Mouse (Mus musculus) CH12.LX (cell line): ENCODE measurements around the gene Trp53bp2. TPM values are rescaled to one million over a fixed set of nuclear protein-coding genes. Genes with fewer than 3 reads are reported as not detected.

Source experiments
- DNase-seq: peaks from one replicate; pipeline ENCODE4 v3.0.0-alpha.2; 2013; ENCODE audit errors: extremely low read depth
- H3K27ac ChIP-seq: 2 replicates; pipeline ENCODE4 v1.5.1; 2012; ENCODE audit warnings: low read depth, mild to moderate bottlenecking, control low read depth, moderate library complexity; ENCODE audit not compliant: insufficient read depth
- H3K27me3 ChIP-seq: replicated peaks from 2 replicates; pipeline ENCODE3; 2012; ENCODE audit warnings: inconsistent platforms
- H3K36me3 ChIP-seq, 2 experiments: replicated peaks in 1 of 2; 2 replicates each; pipeline versions ENCODE3 to v1.6.1; 2012; ENCODE audit warnings: inconsistent platforms in 1 of 2, low read length in 1 of 2, mild to moderate bottlenecking in 1 of 2, mixed read lengths in 1 of 2, moderate library complexity in 1 of 2; ENCODE audit not compliant: control insufficient read depth in 1 of 2, insufficient read depth in 1 of 2
- H3K4me1 ChIP-seq, 2 experiments: 2 replicates each; pipeline ENCODE4 v1.6.1; 2012; ENCODE audit warnings: inconsistent platforms in 1 of 2, moderate library complexity in 1 of 2; ENCODE audit not compliant: insufficient read depth in 2 of 2, control insufficient read depth in 1 of 2
- H3K4me2 ChIP-seq: 2 replicates; pipeline ENCODE4 v1.6.1; 2012; ENCODE audit warnings: low read depth, mild to moderate bottlenecking, control low read depth; ENCODE audit not compliant: poor library complexity, insufficient read depth, severe bottlenecking
- H3K4me3 ChIP-seq, 3 experiments: fragments of 150-350 bp in 1 of 3; sonication (generic) in 1 of 3; replicated peaks in 1 of 3; 2 replicates each; pipeline versions ENCODE3 to v1.5.1; 2011 to 2012; ENCODE audit warnings: low read depth in 2 of 3, low read length in 2 of 3, mild to moderate bottlenecking in 2 of 3, moderate library complexity in 2 of 3, control low read depth in 1 of 3, improper control_type of control experiment in 1 of 3, inconsistent platforms in 1 of 3, mixed read lengths in 1 of 3; ENCODE audit not compliant: poor library complexity in 1 of 3
- H3K79me2 ChIP-seq: replicated peaks from 2 replicates; pipeline ENCODE4 v1.6.1; 2012; ENCODE audit warnings: mild to moderate bottlenecking, moderate library complexity; ENCODE audit not compliant: control insufficient read depth, poor library complexity, insufficient read depth, severe bottlenecking; ENCODE audit errors: extremely low read depth
- H3K9ac ChIP-seq: 2 replicates; pipeline ENCODE4 v1.6.1; 2012; ENCODE audit warnings: low read depth, mild to moderate bottlenecking, control low read depth, moderate library complexity; ENCODE audit not compliant: insufficient read depth
- H3K9me3 ChIP-seq: replicated peaks from 2 replicates; pipeline ENCODE3; 2012; ENCODE audit warnings: low read length, inconsistent platforms, mixed read lengths
- CHD1 ChIP-seq: IDR thresholded peaks from 2 replicates; pipeline ENCODE4 v1.6.1; 2012; ENCODE audit warnings: low read depth, low read length, improper control_type of control experiment, inconsistent platforms
- CHD2 ChIP-seq: IDR thresholded peaks from 2 replicates; pipeline ENCODE4 v1.6.1; 2011; ENCODE audit warnings: low read length, improper control_type of control experiment
- CTCF ChIP-seq, 2 experiments: IDR thresholded peaks in 1 of 2; conservative IDR thresholded peaks in 1 of 2; 2 replicates each; pipeline ENCODE4 v1.5.1; 2011 to 2012; ENCODE audit warnings: low read depth in 2 of 2, low read length in 2 of 2, improper control_type of control experiment in 1 of 2, inconsistent platforms in 1 of 2, mild to moderate bottlenecking in 1 of 2, moderate library complexity in 1 of 2
- E2F4 ChIP-seq: IDR thresholded peaks from 2 replicates; pipeline ENCODE4 v1.6.1; 2011; ENCODE audit warnings: low read depth, low read length, improper control_type of control experiment; ENCODE audit not compliant: insufficient replicate concordance
- HCFC1 ChIP-seq: IDR thresholded peaks from 2 replicates; pipeline ENCODE4 v1.6.1; 2012; ENCODE audit warnings: low read depth, mild to moderate bottlenecking, inconsistent platforms, low read length, improper control_type of control experiment
- IRF4 ChIP-seq: IDR thresholded peaks from 2 replicates; pipeline ENCODE4 v1.6.1; 2014; ENCODE audit warnings: low read depth, mild to moderate bottlenecking, inconsistent platforms, low read length, improper control_type of control experiment
- JUND ChIP-seq: conservative IDR thresholded peaks from 2 replicates; pipeline ENCODE4 v1.6.1; 2011; ENCODE audit warnings: low read depth, low read length, improper control_type of control experiment
- KAT2A ChIP-seq: IDR thresholded peaks from 2 replicates; pipeline ENCODE4 v1.6.1; 2012; ENCODE audit warnings: low read length, improper control_type of control experiment, inconsistent platforms; ENCODE audit not compliant: insufficient replicate concordance
- MAX ChIP-seq: IDR thresholded peaks from 2 replicates; pipeline ENCODE4 v1.6.1; 2011; ENCODE audit warnings: low read length, improper control_type of control experiment
- MAZ ChIP-seq: IDR thresholded peaks from 2 replicates; pipeline ENCODE4 v1.6.1; 2012; ENCODE audit warnings: low read depth, mild to moderate bottlenecking, inconsistent platforms, low read length, improper control_type of control experiment, moderate library complexity
- MEF2A ChIP-seq: IDR thresholded peaks from 2 replicates; pipeline ENCODE4 v1.6.1; 2014; ENCODE audit warnings: low read depth, mild to moderate bottlenecking, inconsistent platforms, low read length, improper control_type of control experiment, borderline replicate concordance
- MYC ChIP-seq: IDR thresholded peaks from 2 replicates; pipeline ENCODE4 v1.6.1; 2011; ENCODE audit warnings: low read depth, mild to moderate bottlenecking, improper control_type of control experiment, low read length
- NRF1 ChIP-seq: IDR thresholded peaks from 2 replicates; pipeline ENCODE4 v1.6.1; 2014; ENCODE audit warnings: low read depth, mild to moderate bottlenecking, inconsistent platforms, low read length, improper control_type of control experiment, moderate library complexity
- PAX5 ChIP-seq: IDR thresholded peaks from 2 replicates; pipeline ENCODE4 v1.6.1; 2012; ENCODE audit warnings: low read length, inconsistent platforms, mixed read lengths
- POLR2A ChIP-seq: IDR thresholded peaks from 2 replicates; pipeline ENCODE4 v1.6.1; 2011; ENCODE audit warnings: low read depth, mild to moderate bottlenecking, improper control_type of control experiment, low read length
- POLR2AphosphoS2 ChIP-seq: IDR thresholded peaks from 2 replicates; pipeline ENCODE4 v1.6.1; 2011; ENCODE audit warnings: low read depth, low read length, improper control_type of control experiment
- RAD21 ChIP-seq: IDR thresholded peaks from 2 replicates; pipeline ENCODE4 v1.6.1; 2011; ENCODE audit warnings: low read depth, mild to moderate bottlenecking, low read length, improper control_type of control experiment, moderate library complexity
- SMC3 ChIP-seq: IDR thresholded peaks from 2 replicates; pipeline ENCODE4 v1.6.1; 2011; ENCODE audit warnings: low read depth, low read length, improper control_type of control experiment
- USF1 ChIP-seq: IDR thresholded peaks from 2 replicates; pipeline ENCODE4 v1.6.1; 2014; ENCODE audit warnings: low read depth, mild to moderate bottlenecking, inconsistent platforms, low read length, improper control_type of control experiment
- USF2 ChIP-seq: conservative IDR thresholded peaks from 2 replicates; pipeline ENCODE4 v1.6.1; 2011; ENCODE audit warnings: low read depth, low read length, improper control_type of control experiment
- ZKSCAN1 ChIP-seq: IDR thresholded peaks from 2 replicates; pipeline ENCODE4 v1.6.1; 2012; ENCODE audit warnings: low read depth, inconsistent platforms, low read length, improper control_type of control experiment, borderline replicate concordance
- ZNF384 ChIP-seq: IDR thresholded peaks from 2 replicates; pipeline ENCODE4 v1.6.1; 2012; ENCODE audit warnings: low read depth, low read length, improper control_type of control experiment, inconsistent platforms
- dilution Hi-C: fragments of 300-500 bp; cut with MboI; formaldehyde crosslinking; loops from 2 replicates; pipeline ENCODE4 v1.14.3; 2020; ENCODE audit warnings: low sequenced_read_pairs; ENCODE audit not compliant: extremely low pct_unique_long_range_greater_than_20kb, extremely low pct_ligation_motif_present
- in situ Hi-C: fragments of 300-500 bp; cut with MboI; formaldehyde crosslinking; loops from 3 replicates; pipeline ENCODE4 v1.14.3; 2019; ENCODE audit warnings: low sequenced_read_pairs, low pct_ligation_motif_present, low pct_unique_long_range_greater_than_20kb, mixed read lengths
- polyA plus RNA-seq: library from polyadenylated mRNA; unstranded; fragments of >175 nt; gene quantifications from 2 replicates; pipeline ENCODE4 v1.2.1, GENCODE M21; 2012; ENCODE audit warnings: low read depth; ENCODE audit not compliant: insufficient read length
- total RNA-seq, 2 experiments: library from RNA; depleted of rRNA; stranded (reverse); fragments of 300-350 nt in 1 of 2; fragments of >200 nt in 1 of 2; gene quantifications; 2 replicates each; pipeline ENCODE4 v1.2.3; 2012 to 2014

Gene Trp53bp2
- total and polyA plus RNA-seq, 3 experiments: 1.4 to 4.7 (median 2.9) TPM

DNA sequence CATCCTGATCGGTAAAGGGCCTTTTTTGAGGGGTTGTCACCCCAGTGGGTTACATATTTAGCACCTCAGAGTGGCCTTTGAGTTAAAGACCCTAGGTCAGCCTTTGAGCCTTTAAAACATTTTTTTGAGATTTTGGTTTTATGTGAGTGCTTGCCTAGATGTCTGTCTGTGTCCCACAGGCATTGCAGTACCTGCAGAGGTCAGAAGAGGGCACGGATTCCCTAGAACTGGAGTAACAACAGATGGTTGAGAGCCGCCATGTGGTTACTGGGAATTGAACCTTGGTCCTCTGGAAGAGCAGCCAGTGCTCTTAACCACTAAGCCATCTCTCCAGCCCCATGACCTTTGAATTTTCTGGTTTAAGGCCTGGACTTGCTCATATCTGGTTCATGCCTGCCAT is 27.6 kb upstream of the Trp53bp2 start:
- Histone ChIP-seq H3K79me2 (no peaks in the 10 kb centered on the region), H3K4me1 (no peaks in the 10 kb centered on the region)
- TF ChIP-seq SMC3 (peak; percentile 40), ZKSCAN1 (no peak), CTCF (conservative IDR thresholded peaks at IDR 0.05 in 1 of 2, IDR thresholded peaks at IDR 0.05 in 1 of 2; ENCODE audit: low read depth in 2 of 2, low read length in 2 of 2) (peak in 1 of 2 experiments; percentile 60; a peak in 2 of 4 replicates), KAT2A (no peak), HCFC1 (no peak), MAX (no peak), RAD21 (peak; percentile 42), POLR2A (no peak), E2F4 (no peak), CHD1 (no peak), MYC (0 out of 2 replicates have a peak, but pooled peaks have one; percentile 21), PAX5 (no peak), NRF1 (no peak)
- TF ChIP-seq, all 38 proteins: peak for 4
- dilution Hi-C loops: no loop called here
- H3K27ac ChIP-seq: no peak overlapping the region
- H3K9me3 ChIP-seq: no peaks in the 10 kb centered on the region
- H3K36me3 ChIP-seq: no peaks in the 10 kb centered on the region
- no peak overlapping the region for H3K4me3 ChIP-seq
- no peak overlapping the region for H3K9ac ChIP-seq
- in situ Hi-C loops: no loop called here
- H3K27me3 ChIP-seq: no peaks in the 10 kb centered on the region
- H3K4me2 ChIP-seq: no peak overlapping the region
- DNase-seq: peak; percentile 15

DNA sequence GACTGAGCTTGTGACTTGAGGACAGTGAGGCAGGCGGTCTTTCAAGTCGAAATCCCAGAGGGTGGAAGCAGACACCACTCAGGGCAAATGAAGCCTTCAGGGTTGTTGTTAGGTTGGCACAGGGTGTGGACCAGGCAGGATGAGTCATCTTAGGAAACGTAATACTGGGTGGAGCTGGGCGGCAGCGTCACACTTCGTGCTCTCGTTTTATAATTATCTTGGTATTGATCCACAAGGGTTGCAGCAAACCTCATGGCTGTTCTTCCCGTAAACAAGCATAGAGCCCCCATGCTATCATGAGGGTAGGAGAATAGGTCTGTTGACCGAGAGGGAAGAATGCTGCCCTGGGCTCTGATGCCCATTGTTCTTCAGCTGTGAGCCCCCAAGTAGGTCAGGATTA is 25.9 kb upstream of the Trp53bp2 start:
- in situ Hi-C loops (no loop called here), dilution Hi-C loops (no loop called here)

DNA sequence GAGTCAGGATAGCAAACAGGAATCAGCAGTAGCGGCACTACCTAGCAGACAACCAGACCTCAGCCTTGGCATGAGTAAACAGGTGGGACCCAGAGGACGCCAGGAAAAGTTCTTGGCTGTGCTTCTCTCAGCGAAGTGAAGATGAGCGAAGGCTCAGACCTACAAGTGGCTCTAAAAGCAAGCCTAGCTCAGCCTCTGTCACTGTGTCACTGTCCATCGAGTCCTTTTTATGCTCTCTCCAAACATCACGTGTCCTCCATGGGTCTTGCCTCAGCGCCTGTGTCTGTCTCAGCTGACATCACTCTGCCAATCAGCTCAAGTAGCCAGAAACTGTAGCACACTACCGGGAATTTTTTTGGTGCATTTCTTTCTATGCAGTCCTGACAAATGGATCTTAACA is 22.5 kb upstream of the Trp53bp2 start:
- Histone ChIP-seq H3K4me1 (no peaks in the 10 kb centered on the region), H3K36me3 (no peaks in the 10 kb centered on the region), H3K4me2 (no peak overlapping the region), H3K4me3 (no peak overlapping the region), H3K27me3 (no peaks in the 10 kb centered on the region), H3K9ac (no peak overlapping the region), H3K79me2 (no peaks in the 10 kb centered on the region), H3K27ac (no peak overlapping the region), H3K9me3 (no peaks in the 10 kb centered on the region)
- in situ Hi-C loops (no loop called here), dilution Hi-C loops (no loop called here)
- TF ChIP-seq JUND: no peak
- no peak for TF ChIP-seq RAD21
- no peak for TF ChIP-seq ZKSCAN1
- no peak for TF ChIP-seq E2F4
- TF ChIP-seq MYC: no peak
- TF ChIP-seq MEF2A: no peak
- TF ChIP-seq USF2: no peak
- no peak for TF ChIP-seq KAT2A
- no peak for TF ChIP-seq POLR2AphosphoS2
- no peak for TF ChIP-seq MAX
- no peak for TF ChIP-seq ZNF384
- TF ChIP-seq CHD2: no peak
- no peak for DNase-seq

More for the DNA sequence above, 25.9 kb upstream of the Trp53bp2 start:
- no peak overlapping the region for H3K4me2 ChIP-seq
- no peaks in the 10 kb centered on the region for H3K27me3 ChIP-seq
- no peaks in the 10 kb centered on the region for H3K79me2 ChIP-seq
- DNase-seq: no peak
- H3K9ac ChIP-seq: no peak overlapping the region
- no peak overlapping the region for H3K27ac ChIP-seq
- no peak overlapping the region for H3K4me3 ChIP-seq
- no peaks in the 10 kb centered on the region for H3K4me1 ChIP-seq
- no peak; the same call in 1 of the 2 replicates for TF ChIP-seq IRF4
- no peak for TF ChIP-seq MAZ
- TF ChIP-seq CTCF (conservative IDR thresholded peaks at IDR 0.05 in 1 of 2, IDR thresholded peaks at IDR 0.05 in 1 of 2; ENCODE audit: low read depth in 2 of 2, low read length in 2 of 2): no peak
- TF ChIP-seq USF1: no peak
- no peaks in the 10 kb centered on the region for H3K36me3 ChIP-seq
- H3K9me3 ChIP-seq: no peaks in the 10 kb centered on the region
